Mouse (Mus musculus): Measurements from ENCODE around the gene Slc1a5.
A peak's percentile ranks its signal among the peaks of the same experiment; 100 is the strongest.

Slc1a5 gene

GRCm38 (mm10) chr7:16782555-16783125 is 1.5 kb downstream of the Slc1a5 start:
- DNase-seq (ENCODE audit: low read depth): peak; percentile 47

- DNase-seq (ENCODE audit: low read depth): peak; percentile 66
These were observed 2.1 kb downstream of the Slc1a5 start for GRCm38 (mm10) chr7:16783224-16783688.

- no peak for DNase-seq (ENCODE audit: low read depth)
These were observed 2.7 kb downstream of the Slc1a5 start for GRCm38 (mm10) chr7:16783758-16784415.

GRCm38 (mm10) chr7:16784498-16784976 is 3.4 kb downstream of the Slc1a5 start:
- DNase-seq (ENCODE audit: low read depth): peak; percentile 25

- DNase-seq (ENCODE audit: low read depth): no peak
These were observed 4.5 kb downstream of the Slc1a5 start for GRCm38 (mm10) chr7:16785541-16786083.

- DNase-seq (ENCODE audit: low read depth): no peak
These were observed 11.2 kb downstream of the Slc1a5 start for GRCm38 (mm10) chr7:16792316-16792715.

GRCm38 (mm10) chr7:16793010-16793725 is 12.0 kb downstream of the Slc1a5 start:
- DNase-seq (ENCODE audit: low read depth): no peak

GRCm38 (mm10) chr7:16794886-16795285 is 13.7 kb downstream of the Slc1a5 start:
- DNase-seq (ENCODE audit: low read depth): no peak

- peak; percentile 74 for DNase-seq (ENCODE audit: low read depth)
These were observed 23.4 kb downstream of the Slc1a5 start for GRCm38 (mm10) chr7:16804409-16805028.

- DNase-seq (ENCODE audit: low read depth): peak; percentile 57
These were observed 26.8 kb downstream of the Slc1a5 start for GRCm38 (mm10) chr7:16807936-16808335.

GRCm38 (mm10) chr7:16808647-16809046 is 27.5 kb downstream of the Slc1a5 start:
- no peak for DNase-seq (ENCODE audit: low read depth)

GRCm38 (mm10) chr7:16809739-16810138 is 28.6 kb downstream of the Slc1a5 start:
- peak; percentile 70 for DNase-seq (ENCODE audit: low read depth)

GRCm38 (mm10) chr7:16810399-16810919 is 29.3 kb downstream of the Slc1a5 start:
- no peak for DNase-seq (ENCODE audit: low read depth)

- DNase-seq (ENCODE audit: low read depth): no peak
These were observed 29.9 kb downstream of the Slc1a5 start for GRCm38 (mm10) chr7:16810920-16811648.

GRCm38 (mm10) chr7:16811649-16812070 is 30.5 kb downstream of the Slc1a5 start:
- no peak for DNase-seq (ENCODE audit: low read depth)

- peak; percentile 52 for DNase-seq (ENCODE audit: low read depth)
These were observed 31.4 kb downstream of the Slc1a5 start for GRCm38 (mm10) chr7:16812505-16812904.

GRCm38 (mm10) chr7:16815351-16815941 is 34.3 kb downstream of the Slc1a5 start, which contains the start of gene Strn4:
Gene Strn4 (plus strand): TSS chr7:16815889.
- DNase-seq (ENCODE audit: low read depth): peak; percentile 36

GRCm38 (mm10) chr7:16816078-16816474 is 34.9 kb downstream of the Slc1a5 start:
- peak; percentile 85 for DNase-seq (ENCODE audit: low read depth)

- peak; percentile 38 for DNase-seq (ENCODE audit: low read depth)
These were observed 35.5 kb downstream of the Slc1a5 start, which contains the start of gene Fkrp for GRCm38 (mm10) chr7:16816475-16817122. Gene Fkrp (minus strand): TSS chr7:16816732.

- DNase-seq (ENCODE audit: low read depth): no peak
These were observed 36.6 kb downstream of the Slc1a5 start for GRCm38 (mm10) chr7:16817693-16818092.

All from naive thymus-derived CD4-positive, alpha-beta T cell, adult 2 months (primary cell).